Mouse (Mus musculus): ENCODE results near the gene Tnrc6c. TPM values are rescaled to one million over a fixed set of nuclear protein-coding genes. Genes with fewer than 3 reads are reported as not detected.

Gene Tnrc6c
- total RNA-seq, 2 experiments from 2014 or later = 53.4 to 55.2 TPM

GRCm38 (mm10) chr11:117759267-117759666, 105.2 kb downstream of the Tnrc6c start:
- intact Hi-C loops (cut with DNase I) = no loop called here
- no peak for DNase-seq (ENCODE audit: low spot score in 2 of 2)

GRCm38 (mm10) chr11:117760374-117761119, 106.5 kb downstream of the Tnrc6c start:
- peak in 1 of 2 experiments; percentile 62 for DNase-seq (ENCODE audit: low spot score in 2 of 2)
- intact Hi-C loops (cut with DNase I) = no loop called here

GRCm38 (mm10) chr11:117761801-117762200, 107.7 kb downstream of the Tnrc6c start:
- intact Hi-C loops (cut with DNase I) = no loop called here

GRCm38 (mm10) chr11:117762246-117762645, 108.2 kb downstream of the Tnrc6c start:
- no peak for DNase-seq (ENCODE audit: low spot score in 2 of 2)
- intact Hi-C loops (cut with DNase I) = no loop called here

More at GRCm38 (mm10) chr11:117761801-117762200, 107.7 kb downstream of the Tnrc6c start:
- no peak for DNase-seq (ENCODE audit: low spot score in 2 of 2)

- DNase-seq (ENCODE audit: low spot score in 2 of 2) = no peak
- intact Hi-C loops (cut with DNase I) = no loop called here
Measured at GRCm38 (mm10) chr11:117764319-117764718, 110.2 kb downstream of the Tnrc6c start.

- DNase-seq (ENCODE audit: low spot score in 2 of 2) = no peak
- intact Hi-C loops (cut with DNase I) = no loop called here
Measured at GRCm38 (mm10) chr11:117765361-117765760, 111.3 kb downstream of the Tnrc6c start.

GRCm38 (mm10) chr11:117766275-117766674, 112.2 kb downstream of the Tnrc6c start:
- intact Hi-C loops (cut with DNase I) = no loop called here
- peak in 1 of 2 experiments; percentile 76 for DNase-seq (ENCODE audit: low spot score in 2 of 2)

- intact Hi-C loops (cut with DNase I) = no loop called here
- no peak for DNase-seq (ENCODE audit: low spot score in 2 of 2)
Measured at GRCm38 (mm10) chr11:117768725-117769682, 114.9 kb downstream of the Tnrc6c start.

- no peak for DNase-seq (ENCODE audit: low spot score in 2 of 2)
- intact Hi-C loops (cut with DNase I) = no loop called here
Measured at GRCm38 (mm10) chr11:117769683-117770047, 115.6 kb downstream of the Tnrc6c start.

GRCm38 (mm10) chr11:117770407-117770806, 116.3 kb downstream of the Tnrc6c start:
- no peak for DNase-seq (ENCODE audit: low spot score in 2 of 2)
- intact Hi-C loops (cut with DNase I) = no loop called here

- intact Hi-C loops (cut with DNase I) = no loop called here
- no peak for DNase-seq (ENCODE audit: low spot score in 2 of 2)
Measured at GRCm38 (mm10) chr11:117772352-117772751, 118.3 kb downstream of the Tnrc6c start.

GRCm38 (mm10) chr11:117774925-117775324, 120.8 kb downstream of the Tnrc6c start:
- no peak for DNase-seq (ENCODE audit: low spot score in 2 of 2)
- intact Hi-C loops (cut with DNase I) = no loop called here

GRCm38 (mm10) chr11:117775540-117775939, 121.5 kb downstream of the Tnrc6c start:
- intact Hi-C loops (cut with DNase I) = no loop called here
- no peak for DNase-seq (ENCODE audit: low spot score in 2 of 2)

- intact Hi-C loops (cut with DNase I) = no loop called here
- no peak for DNase-seq (ENCODE audit: low spot score in 2 of 2)
Measured at GRCm38 (mm10) chr11:117776085-117776792, 122.2 kb downstream of the Tnrc6c start.

- intact Hi-C loops (cut with DNase I) = no loop called here
- DNase-seq (ENCODE audit: low spot score in 2 of 2) = no peak
Measured at GRCm38 (mm10) chr11:117777111-117777510, 123.0 kb downstream of the Tnrc6c start.

- DNase-seq (ENCODE audit: low spot score in 2 of 2) = no peak
- intact Hi-C loops (cut with DNase I) = no loop called here
Measured at GRCm38 (mm10) chr11:117778031-117778430, 123.9 kb downstream of the Tnrc6c start.

GRCm38 (mm10) chr11:117778851-117779433, 124.9 kb downstream of the Tnrc6c start:
- intact Hi-C loops (cut with DNase I) = no loop called here
- no peak for DNase-seq (ENCODE audit: low spot score in 2 of 2)

GRCm38 (mm10) chr11:117779434-117780198, 125.5 kb downstream of the Tnrc6c start:
- no peak for DNase-seq (ENCODE audit: low spot score in 2 of 2)
- intact Hi-C loops (cut with DNase I) = no loop called here

GRCm38 (mm10) chr11:117780199-117780515, 126.1 kb downstream of the Tnrc6c start:
- intact Hi-C loops (cut with DNase I) = no loop called here
- no peak for DNase-seq (ENCODE audit: low spot score in 2 of 2)

Data from left cerebral cortex, postnatal 25 days (tissue).